15 mouse cellular contexts compared by ENCODE assay signal in genomic region chr9:118885785-118886184, GRCm38 (mm10). TPM values are rescaled to one million over a fixed set of nuclear protein-coding genes. Genes with fewer than 3 reads are reported as not detected.
DNase-seq lines count a peak whose midpoint lies in the region; ATAC-seq lines count a peak whose summit lies in the region.
"Had no signal": no experiment of that assay in that cellular context is flagged by ENCODE, and none has a peak within 500 bp of the region (broad histone marks: within the 10 kb centered on the region; RNA-seq: fewer than 3 reads in every experiment).

No protein-coding gene starts in this region.

- no peak overlapping the region for H3K4me3 ChIP-seq in heart, embryonic 11.5 days (ENCODE audit: low read depth, low read length)
- H3K4me3 ChIP-seq: embryonic facial prominence, embryonic 13.5 days; forebrain, embryonic 12.5 days; liver, embryonic 12.5 days had no signal

- peak; percentile 80 to 92 for DNase-seq in adrenal gland, adult (ENCODE audit: inconsistent age in 2 of 2, low spot score in 1 of 2)
- no peak for DNase-seq in adrenal gland, adult 18-20 months (ENCODE audit: low spot score in 2 of 2)
- DNase-seq in heart, adult 8-10 months (ENCODE audit: low spot score) = peak; percentile 21
- DNase-seq in adrenal gland, postnatal 36 days = peak; percentile 56 to 70
- DNase-seq in lung, postnatal 10 days = peak; percentile 76
- DNase-seq in natural killer cell, adult 2 months (ENCODE audit: low spot score in 2 of 2) = no peak
- no peak for DNase-seq in kidney, adult 8-10 months
- DNase-seq: kidney, adult 11 months; kidney, postnatal 25 days; midbrain, embryonic 14.5 days had no signal

- no peaks in the 10 kb centered on the region for H3K36me3 ChIP-seq in heart, embryonic 11.5 days (ENCODE audit: control insufficient read depth, insufficient read depth, low read length)
- H3K36me3 ChIP-seq: forebrain, embryonic 12.5 days; liver, embryonic 12.5 days had no signal

- no peak overlapping the region for H3K9ac ChIP-seq in heart, embryonic 11.5 days (ENCODE audit: low read depth, low read length)
- H3K9ac ChIP-seq: embryonic facial prominence, embryonic 13.5 days; forebrain, embryonic 12.5 days; liver, embryonic 12.5 days had no signal

- H3K4me1 ChIP-seq in heart, embryonic 11.5 days (ENCODE audit: control insufficient read depth, insufficient read depth, low read length) = peaks cover 3% of the 10 kb centered on the region; the same call in 1 of the 2 replicates
- H3K4me1 ChIP-seq: forebrain, embryonic 12.5 days had no signal

- ATAC-seq in heart, embryonic 11.5 days (replicated peaks; ENCODE audit: insufficient number of reproducible peaks, low FRiP score, low TSS enrichment) = no peak
- ATAC-seq: hindbrain, embryonic 16.5 days; liver, embryonic 12.5 days had no signal

- H3K27me3 ChIP-seq in heart, embryonic 11.5 days (ENCODE audit: control insufficient read depth, insufficient read depth, low read length) = no peaks in the 10 kb centered on the region; the same call in 1 of the 2 replicates
- H3K27me3 ChIP-seq: embryonic facial prominence, embryonic 13.5 days; forebrain, embryonic 12.5 days; liver, embryonic 12.5 days had no signal

- 70% methylated on average over 6 of the region's 6 CpGs for WGBS in heart, embryonic 11.5 days (ENCODE audit: insufficient replicate concordance)

- no peak overlapping the region for H3K4me2 ChIP-seq in heart, embryonic 11.5 days
- H3K4me2 ChIP-seq: embryonic facial prominence, embryonic 13.5 days; forebrain, embryonic 12.5 days; liver, embryonic 12.5 days had no signal

- no peaks in the 10 kb centered on the region for H3K9me3 ChIP-seq in heart, embryonic 11.5 days (replicated peaks; ENCODE audit: control insufficient read depth, low read length)
- H3K9me3 ChIP-seq: embryonic facial prominence, embryonic 13.5 days; forebrain, embryonic 12.5 days; liver, embryonic 12.5 days had no signal

- H3K27ac ChIP-seq in heart, embryonic 11.5 days (ENCODE audit: low read depth, low read length) = no peak overlapping the region
- H3K27ac ChIP-seq: embryonic facial prominence, embryonic 13.5 days; forebrain, embryonic 12.5 days; liver, embryonic 12.5 days had no signal

RNA-seq across cellular contexts. Expression of gene Ctdspl, which starts 40.5 kb away (rescaled TPM):
- 10 to 100 TPM; 28.8 to 37.7 TPM for total RNA-seq in adrenal gland, adult 18-20 months (2021)
- 10 to 100 TPM in 1 of 4 experiments, 1 to 10 TPM in 3; 7.5 to 10.2 (median 7.8) TPM for total RNA-seq in heart, adult 8-10 months (2022)
- 8.5 and 10.5 TPM in 2 replicates for polyA plus RNA-seq in heart, embryonic 11.5 days (2014; fragmentation: Nextera tagmentation; extraction: Ambion mirVana)
- 10 to 100 TPM; 30.4 to 32.8 TPM for total RNA-seq in adrenal gland, postnatal 36 days (2021)

Comparison
In these comparisons a context has a peak if more than half of its experiments do, and no peak if none do; other contexts are left out.
1. DNase-seq: peak in adrenal gland, adult (2 of 2), heart, adult 8-10 months (single experiment), adrenal gland, postnatal 36 days (2 of 2) and lung, postnatal 10 days (single experiment); none in adrenal gland, adult 18-20 months (0 of 2), natural killer cell, adult 2 months (0 of 2) and kidney, adult 8-10 months (0 of 2).